Mouse (Mus musculus): ENCODE data around the gene Gm12355. TPM values are rescaled to one million over a fixed set of nuclear protein-coding genes. Genes with fewer than 3 reads are reported as not detected.

Gm12355 gene
- polyA plus RNA-seq (2012; rRNA removed; ENCODE audit: low replicate concordance) = not detected in 2 replicates

GRCm38 (mm10) chr11:98625611-98626410 is at the start of gene Gm12355, which contains the start of gene Gsdma3:
Gene Gm12355, minus strand, starts transcription at chr11:98625661.
Gene Gsdma3, plus strand, starts transcription at chr11:98626360.

GRCm38 (mm10) chr11:98664091-98664490 is 38.6 kb upstream of the Gm12355 start, which contains the start of gene Gsdma:
Gene Gsdma, plus strand, starts transcription at chr11:98664351.

GRCm38 (mm10) chr11:98646459-98646858 is 21.0 kb upstream of the Gm12355 start, which contains the start of gene Gsdma2:
Gene Gsdma2, plus strand, starts transcription at chr11:98646759.

GRCm38 (mm10) chr11:98597991-98598390 is 27.5 kb downstream of the Gm12355 start, which contains the start of gene Lrrc3c:
Gene Lrrc3c, plus strand, starts transcription at chr11:98598291.

GRCm38 (mm10) chr11:98586892-98587563 is 38.4 kb downstream of the Gm12355 start, which contains the start of gene Ormdl3:
Gene Ormdl3, minus strand, starts transcription at chr11:98587368.

Other genes with a start within 250 kb of the Gm12355 start
- 0.53 and 504 TPM in 2 replicates for gene Tcap, start 241.8 kb downstream of the Gm12355 start, polyA plus RNA-seq (2012; rRNA removed; ENCODE audit: low replicate concordance)
- 0.20 TPM in 1 of 2 replicates, not detected in the other for gene Pnmt, start 239.2 kb downstream of the Gm12355 start, polyA plus RNA-seq (2012; rRNA removed; ENCODE audit: low replicate concordance)
- 21.3 and 24.6 TPM in 2 replicates for gene Pgap3, start 225.2 kb downstream of the Gm12355 start, polyA plus RNA-seq (2012; rRNA removed; ENCODE audit: low replicate concordance)
- gene Erbb2, start 213.2 kb downstream of the Gm12355 start, polyA plus RNA-seq (2012; rRNA removed; ENCODE audit: low replicate concordance) = 22.4 and 29.5 TPM in 2 replicates
- gene Mien1, start 186.7 kb downstream of the Gm12355 start, polyA plus RNA-seq (2012; rRNA removed; ENCODE audit: low replicate concordance) = 48.3 and 68.1 TPM in 2 replicates
- gene Grb7, start 179.3 kb downstream of the Gm12355 start, polyA plus RNA-seq (2012; rRNA removed; ENCODE audit: low replicate concordance) = 29.3 and 38.8 TPM in 2 replicates
- 19.7 and 38.8 TPM in 2 replicates for gene Ikzf3, start 79.6 kb downstream of the Gm12355 start, polyA plus RNA-seq (2012; rRNA removed; ENCODE audit: low replicate concordance)
- 0.43 and 0.88 TPM in 2 replicates for gene Zpbp2, start 74.6 kb downstream of the Gm12355 start, polyA plus RNA-seq (2012; rRNA removed; ENCODE audit: low replicate concordance)
- 218 and 235 TPM in 2 replicates for gene Ormdl3, start 38.3 kb downstream of the Gm12355 start, polyA plus RNA-seq (2012; rRNA removed; ENCODE audit: low replicate concordance)
- not detected in 2 replicates for gene Lrrc3c, start 27.4 kb downstream of the Gm12355 start, polyA plus RNA-seq (2012; rRNA removed; ENCODE audit: low replicate concordance)
- gene Gsdma3, start 699 bp upstream of the Gm12355 start, polyA plus RNA-seq (2012; rRNA removed; ENCODE audit: low replicate concordance) = 0.52 TPM in 1 of 2 replicates, not detected in the other
- not detected in 2 replicates for gene Gsdma2, start 21.1 kb upstream of the Gm12355 start, polyA plus RNA-seq (2012; rRNA removed; ENCODE audit: low replicate concordance)
- 0.05 and 0.52 TPM in 2 replicates for gene Gsdma, start 38.7 kb upstream of the Gm12355 start, polyA plus RNA-seq (2012; rRNA removed; ENCODE audit: low replicate concordance)
- 169 and 195 TPM in 2 replicates for gene Psmd3, start 56.9 kb upstream of the Gm12355 start, polyA plus RNA-seq (2012; rRNA removed; ENCODE audit: low replicate concordance)
- 1.1 and 1.7 TPM in 2 replicates for gene Csf3, start 75.6 kb upstream of the Gm12355 start, polyA plus RNA-seq (2012; rRNA removed; ENCODE audit: low replicate concordance)
- 75.8 and 98.2 TPM in 2 replicates for gene Med24, start 103.8 kb upstream of the Gm12355 start, polyA plus RNA-seq (2012; rRNA removed; ENCODE audit: low replicate concordance)
- gene Thra, start 115.0 kb upstream of the Gm12355 start, polyA plus RNA-seq (2012; rRNA removed; ENCODE audit: low replicate concordance) = 88.4 and 134 TPM in 2 replicates
- 163 and 226 TPM in 2 replicates for gene Nr1d1, start 149.7 kb upstream of the Gm12355 start, polyA plus RNA-seq (2012; rRNA removed; ENCODE audit: low replicate concordance)
- gene Msl1, start 169.9 kb upstream of the Gm12355 start, polyA plus RNA-seq (2012; rRNA removed; ENCODE audit: low replicate concordance) = 38.4 and 55.7 TPM in 2 replicates
- 37.2 and 39.8 TPM in 2 replicates for gene Casc3, start 179.2 kb upstream of the Gm12355 start, polyA plus RNA-seq (2012; rRNA removed; ENCODE audit: low replicate concordance)
- gene Rapgefl1, start 211.1 kb upstream of the Gm12355 start, polyA plus RNA-seq (2012; rRNA removed; ENCODE audit: low replicate concordance) = 11.6 and 16.3 TPM in 2 replicates
- gene Wipf2, start 238.0 kb upstream of the Gm12355 start, polyA plus RNA-seq (2012; rRNA removed; ENCODE audit: low replicate concordance) = 10.4 and 20.9 TPM in 2 replicates

Measured in mammary gland, adult 2 months (tissue).